Mouse (Mus musculus): ENCODE results near the gene Camp.

- TF ChIP-seq CTCF (IDR thresholded peaks at IDR 0.05; ENCODE audit: borderline replicate concordance, extremely low read depth, insufficient read depth, insufficient read length) = peak; percentile 95
- no peak for TF ChIP-seq POLR2A (IDR thresholded peaks at IDR 0.05; ENCODE audit: borderline replicate concordance, extremely low read depth, insufficient read depth, insufficient read length, poor library complexity, severe bottlenecking)
Measured at GRCm38 (mm10) chr9:109862397-109863044, 13.1 kb upstream of the Camp start.
